Mouse (Mus musculus) cerebellum, adult 2 months (tissue): ENCODE measurements at regions not wholly inside any gene's neighbourhood (a gene's known extent, or its start where the extent isn't known, plus 50 kb on each side); places are given as distances from the start of the nearest gene placed in this dataset.

Experiments
- DNase-seq, 2 experiments: peaks; one replicate each; pipeline ENCODE4 v3.0.0; 2021
- H3K27ac ChIP-seq: fragments of 200-500 bp; 2 replicates; pipeline ENCODE4 v1.5.1; 2012; ENCODE audit warnings: low read length, control low read depth, inconsistent platforms; ENCODE audit not compliant: insufficient read depth
- H3K27me3 ChIP-seq: fragments of 200-500 bp; 2 replicates; pipeline ENCODE4 v1.6.1; 2012; ENCODE audit warnings: inconsistent platforms, mild to moderate bottlenecking, low read length, moderate library complexity; ENCODE audit not compliant: control insufficient read depth, insufficient read depth
- H3K4me1 ChIP-seq: fragments of 200-500 bp; 2 replicates; pipeline ENCODE4 v1.6.1; 2011; ENCODE audit warnings: low read length; ENCODE audit not compliant: control insufficient read depth, insufficient read depth
- H3K4me3 ChIP-seq: fragments of 200-500 bp; replicated peaks from 2 replicates; pipeline ENCODE3; 2011; ENCODE audit warnings: mild to moderate bottlenecking, low read depth, low read length, control low read depth; ENCODE audit not compliant: insufficient read depth
- CTCF ChIP-seq: fragments of 200-500 bp; IDR thresholded peaks from 2 replicates; pipeline ENCODE4 v1.5.1; 2011; ENCODE audit warnings: low read depth, mild to moderate bottlenecking, control low read depth, low read length, moderate library complexity, borderline replicate concordance; ENCODE audit not compliant: insufficient read depth
- POLR2A ChIP-seq: fragments of 200-500 bp; IDR thresholded peaks from 2 replicates; pipeline ENCODE4 v1.6.1; 2011; ENCODE audit warnings: low read length, control low read depth, borderline replicate concordance; ENCODE audit not compliant: insufficient read depth
- WGBS: fragments of 180-500 bp; shearing (Covaris S2); methylation state at CpG from one replicate; pipeline ENCODE4 v1.1.7; 2018; 5-methylcytosine and 5-hydroxymethylcytosine counted together

DNA sequence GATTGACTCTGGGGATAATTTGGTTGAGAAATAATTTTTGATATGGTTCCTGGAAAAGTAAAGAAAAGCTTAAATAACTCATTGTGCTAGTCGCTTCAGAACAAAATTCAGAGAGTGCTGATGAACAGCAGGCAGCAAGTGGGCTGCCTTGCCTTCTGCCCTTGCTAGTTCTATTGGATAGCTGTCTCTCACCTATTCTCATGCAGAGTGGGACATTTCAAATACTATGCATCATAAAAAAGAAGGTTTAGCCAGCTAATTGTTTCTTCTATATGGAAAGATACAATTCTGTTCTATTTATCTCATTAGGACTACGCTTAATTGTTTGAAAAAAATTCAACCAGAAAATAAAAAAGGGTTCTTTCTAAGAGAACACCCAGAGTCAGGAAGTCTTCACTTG, 169.4 kb upstream of the Galnt5 start:
- Histone ChIP-seq H3K27ac (no peak overlapping the region), H3K4me3 (no peak overlapping the region), H3K27me3 (no peaks in the 10 kb centered on the region), H3K4me1 (no peaks in the 10 kb centered on the region)
- WGBS, result 80% methylated on average over 2 of the region's 2 CpGs
- TF ChIP-seq CTCF (no peak), POLR2A (no peak)
- no peak for DNase-seq

GRCm38 (mm10) chr2:57832565-57833355, 164.9 kb upstream of the Galnt5 start:
- Histone ChIP-seq H3K4me3 (no peak overlapping the region), H3K4me1 (no peaks in the 10 kb centered on the region), H3K27ac (no peak overlapping the region), H3K27me3 (no peaks in the 10 kb centered on the region)
- 62% methylated on average over 12 of the region's 12 CpGs for WGBS
- no peak for TF ChIP-seq POLR2A
- 0 out of 2 replicates have a peak, but pooled peaks have one; percentile 20 for TF ChIP-seq CTCF
- peak; percentile 33 for DNase-seq

GRCm38 (mm10) chr2:57845135-57845534, 152.5 kb upstream of the Galnt5 start:
- Histone ChIP-seq H3K4me1 (no peaks in the 10 kb centered on the region), H3K4me3 (no peak overlapping the region), H3K27ac (no peak overlapping the region), H3K27me3 (no peaks in the 10 kb centered on the region)
- 63% methylated on average over 1 of the region's 1 CpGs for WGBS
- TF ChIP-seq CTCF (no peak), POLR2A (no peak)
- DNase-seq, result no peak

- Histone ChIP-seq H3K4me1 (no peaks in the 10 kb centered on the region), H3K27me3 (no peaks in the 10 kb centered on the region), H3K27ac (no peak overlapping the region), H3K4me3 (no peak overlapping the region)
- WGBS, result 67% methylated on average over 4 of the region's 4 CpGs
- TF ChIP-seq CTCF (no peak), POLR2A (no peak)
- DNase-seq, result no peak
These were observed 150.0 kb upstream of the Galnt5 start for GRCm38 (mm10) chr2:57847707-57848106.

DNA sequence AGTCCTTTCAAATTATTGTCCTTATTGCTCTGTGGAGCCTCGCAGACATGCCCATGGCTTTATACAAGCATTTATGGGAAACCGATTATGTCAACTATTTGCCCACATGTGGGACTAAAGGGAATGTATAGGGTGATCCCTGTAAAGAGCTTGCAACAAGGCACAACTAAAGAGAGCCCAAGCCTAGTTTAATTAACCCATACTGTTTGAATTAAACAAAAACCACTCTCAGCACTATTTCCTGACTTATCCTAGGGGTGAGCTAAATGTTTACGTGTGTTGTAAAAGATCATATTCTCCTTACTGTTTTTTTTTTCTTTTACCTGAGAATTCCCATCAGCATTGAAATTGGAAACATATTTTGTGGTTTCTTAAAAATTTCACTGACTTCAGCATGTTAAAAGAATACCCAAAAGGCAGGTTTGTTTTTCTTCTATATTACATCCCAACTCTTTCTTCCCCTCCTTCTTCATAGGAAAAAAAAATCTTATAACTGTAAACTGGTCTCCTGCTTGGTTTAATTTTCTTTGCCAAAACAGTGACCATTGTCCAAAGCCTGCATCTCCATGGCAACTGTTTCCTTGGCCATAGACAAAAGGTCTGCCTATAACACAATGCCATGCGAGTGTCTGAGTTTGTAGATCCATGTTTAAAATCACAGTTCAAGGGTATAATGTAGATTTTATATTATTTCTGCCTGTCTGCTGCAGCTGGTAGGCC, 148.2 kb upstream of the Galnt5 start:
- no peak overlapping the region for H3K27ac ChIP-seq
- H3K4me3 ChIP-seq, result no peak overlapping the region
- no peak for DNase-seq
- TF ChIP-seq CTCF, result no peak
- TF ChIP-seq POLR2A, result no peak
- no peaks in the 10 kb centered on the region for H3K4me1 ChIP-seq
- no peaks in the 10 kb centered on the region for H3K27me3 ChIP-seq
- WGBS, result 60% methylated on average over 4 of the region's 4 CpGs

- no peak for TF ChIP-seq POLR2A
- no peak for TF ChIP-seq CTCF
- H3K4me3 ChIP-seq, result no peak overlapping the region
- H3K27ac ChIP-seq, result no peak overlapping the region
- no peaks in the 10 kb centered on the region for H3K4me1 ChIP-seq
- no peak for DNase-seq
- 78% methylated on average over 5 of the region's 5 CpGs for WGBS
- no peaks in the 10 kb centered on the region for H3K27me3 ChIP-seq
These were observed 147.7 kb upstream of the Galnt5 start for GRCm38 (mm10) chr2:57850058-57850400.

DNA sequence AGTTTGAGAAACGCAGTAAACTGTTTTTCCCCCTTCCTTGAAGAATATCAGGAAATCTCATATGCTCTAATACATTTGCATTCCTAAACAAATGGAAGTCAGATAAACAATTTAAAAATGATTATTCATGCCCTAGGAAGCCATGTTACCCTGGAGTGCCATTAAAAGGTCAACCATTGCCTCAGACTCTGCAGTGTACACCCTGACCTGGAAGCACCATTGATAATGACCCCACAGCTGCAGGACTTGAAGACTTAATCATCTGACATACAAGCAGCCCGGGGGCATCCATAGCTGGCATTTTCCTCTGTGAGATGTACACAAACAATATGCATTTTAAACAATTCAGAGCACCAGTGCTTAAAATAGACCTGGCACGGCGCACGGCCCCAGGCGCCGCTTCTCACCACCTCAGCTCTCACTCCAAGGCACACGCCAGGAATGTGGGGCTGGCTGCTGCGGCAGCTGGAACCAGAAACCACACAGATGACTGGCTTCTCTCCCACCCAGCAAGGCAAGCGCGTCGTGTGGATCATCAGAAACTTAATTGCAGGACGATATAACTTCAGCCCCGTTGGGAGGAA, 141.1 kb upstream of the Galnt5 start:
- no peak overlapping the region for H3K4me3 ChIP-seq
- 19% methylated on average over 14 of the region's 14 CpGs for WGBS
- no peaks in the 10 kb centered on the region for H3K4me1 ChIP-seq
- H3K27ac ChIP-seq, result no peak overlapping the region
- no peak for DNase-seq
- H3K27me3 ChIP-seq, result no peaks in the 10 kb centered on the region
- TF ChIP-seq POLR2A, result no peak
- no peak for TF ChIP-seq CTCF

GRCm38 (mm10) chr2:57865289-57865688, 132.4 kb upstream of the Galnt5 start:
- no peaks in the 10 kb centered on the region for H3K4me1 ChIP-seq
- TF ChIP-seq CTCF, result no peak; the same call in 1 of the 2 replicates
- no peak for TF ChIP-seq POLR2A
- no peak overlapping the region for H3K4me3 ChIP-seq
- DNase-seq, result no peak
- 83% methylated on average over 1 of the region's 1 CpGs for WGBS
- no peak overlapping the region for H3K27ac ChIP-seq
- no peaks in the 10 kb centered on the region for H3K27me3 ChIP-seq
